Mouse (Mus musculus) urinary bladder, postnatal 14 days (tissue): ENCODE results near the gene Cdkn2a.

Source experiments
- DNase-seq: peaks from one replicate; pipeline ENCODE4 v3.0.0; 2021; ENCODE audit warnings: low spot score

Gene Cdkn2a

DNA sequence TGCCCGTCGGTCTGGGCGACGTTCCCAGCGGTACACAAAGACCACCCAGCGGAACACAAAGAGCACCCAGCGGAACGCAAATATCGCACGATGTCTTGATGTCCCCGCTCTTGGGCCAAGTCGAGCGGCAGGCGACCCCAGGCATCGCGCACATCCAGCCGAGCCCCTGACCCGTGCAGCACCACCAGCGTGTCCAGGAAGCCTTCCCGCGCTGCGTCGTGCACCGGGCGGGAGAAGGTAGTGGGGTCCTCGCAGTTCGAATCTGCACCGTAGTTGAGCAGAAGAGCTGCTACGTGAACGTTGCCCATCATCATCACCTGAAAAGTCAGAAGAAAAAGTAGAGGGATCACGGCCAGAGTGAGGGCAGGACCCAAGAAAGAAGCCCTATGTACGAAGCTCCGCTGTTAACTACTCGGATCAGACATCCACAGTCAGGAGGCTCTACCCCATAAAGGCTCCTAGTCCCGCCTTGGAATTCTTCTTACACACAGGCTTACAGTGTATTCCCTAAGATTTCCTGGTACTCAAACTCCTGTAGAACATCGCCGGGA is 17.7 kb downstream of the Cdkn2a start:
- no peak for DNase-seq

DNA sequence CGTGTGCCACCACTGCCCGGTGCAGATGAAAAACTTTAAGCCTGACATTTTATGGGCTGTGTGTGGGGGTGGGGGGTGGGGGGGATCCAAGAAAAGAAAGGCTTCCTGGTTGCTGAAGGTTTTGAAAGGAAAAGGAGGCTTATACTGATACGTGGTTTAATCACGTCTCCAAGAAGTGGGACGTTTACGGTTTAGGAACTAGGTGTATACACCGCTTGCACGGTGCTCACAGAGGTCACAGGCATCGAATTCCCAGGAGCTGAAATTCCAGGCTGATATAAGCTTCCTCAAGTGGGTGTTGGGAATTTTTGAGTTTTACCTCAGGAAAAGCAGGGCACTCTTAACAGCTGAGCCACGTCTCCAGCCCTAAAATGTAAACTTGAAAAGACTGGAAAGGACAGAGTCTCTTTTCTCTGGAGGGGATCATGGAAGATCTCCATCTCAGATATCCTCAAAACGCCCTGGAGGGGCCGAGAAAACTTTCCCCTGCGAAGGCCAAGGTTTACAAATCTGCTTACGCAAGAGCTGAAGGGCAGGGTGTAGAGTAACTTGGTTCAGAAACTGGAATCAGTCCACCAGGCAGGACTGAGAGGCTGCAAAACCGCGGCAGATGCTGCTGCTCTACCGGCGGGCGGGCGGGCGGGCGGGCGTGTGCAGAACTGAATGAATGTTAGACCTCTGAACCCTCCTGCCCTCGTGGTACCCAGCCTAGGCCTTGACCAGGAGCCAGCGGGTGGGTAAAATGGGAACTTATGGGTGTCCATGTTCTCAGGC is 18.5 kb downstream of the Cdkn2a start:
- DNase-seq: no peak

DNA sequence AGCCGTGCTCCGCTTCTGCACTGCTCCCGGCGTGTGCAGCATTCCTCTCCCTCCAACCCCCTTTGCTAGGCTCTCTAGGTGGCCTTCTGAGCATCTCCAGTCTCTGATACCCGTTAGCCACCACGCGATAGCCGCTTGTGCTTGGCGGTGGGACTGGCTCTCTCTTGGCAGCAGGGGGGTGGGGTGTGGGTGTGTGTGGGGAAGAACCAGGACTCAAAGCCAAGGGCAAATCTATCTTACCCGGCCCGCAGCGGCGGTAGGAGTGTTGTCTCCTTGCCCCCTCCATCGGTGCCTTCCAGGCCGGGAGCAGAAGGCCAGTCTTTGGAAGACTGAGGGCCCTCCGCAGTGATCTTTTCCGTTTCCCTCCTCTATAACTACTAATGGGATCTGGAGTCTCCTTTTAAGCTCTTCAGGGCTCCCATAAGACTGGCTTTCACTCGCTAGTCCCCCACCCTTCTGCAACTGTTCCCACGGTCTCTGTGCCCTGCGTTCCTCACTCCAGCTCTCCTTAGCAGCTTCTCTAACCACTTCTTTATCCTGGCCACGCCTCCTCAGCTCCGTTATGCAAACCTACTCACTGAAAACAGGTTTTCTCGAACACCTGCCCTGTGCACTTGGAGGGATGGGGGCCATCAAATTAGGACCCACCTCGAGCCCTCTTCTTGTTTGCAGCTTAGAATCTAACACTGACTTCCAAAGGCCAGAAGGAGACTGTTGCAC is 19.5 kb downstream of the Cdkn2a start:
- no peak for DNase-seq

DNA sequence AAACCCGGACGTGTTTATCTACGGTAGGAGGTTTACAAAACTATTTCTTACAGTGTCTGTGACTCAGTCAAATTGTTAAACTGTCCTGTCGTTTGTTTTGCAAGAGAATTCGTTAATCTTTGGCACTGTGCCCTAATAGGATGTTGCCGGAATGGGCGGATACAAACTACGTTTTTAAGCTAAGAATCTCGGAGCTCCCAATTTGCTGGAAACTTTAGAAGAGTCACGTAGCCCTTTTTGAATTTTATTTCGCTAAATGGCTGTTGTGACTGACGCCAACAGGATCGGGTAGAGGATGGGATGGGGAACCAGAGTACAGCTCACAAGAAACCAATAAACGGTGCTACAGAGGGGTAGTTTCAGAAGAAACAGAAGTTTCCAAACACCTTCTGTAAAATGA is 20.4 kb downstream of the Cdkn2a start:
- no peak for DNase-seq

DNA sequence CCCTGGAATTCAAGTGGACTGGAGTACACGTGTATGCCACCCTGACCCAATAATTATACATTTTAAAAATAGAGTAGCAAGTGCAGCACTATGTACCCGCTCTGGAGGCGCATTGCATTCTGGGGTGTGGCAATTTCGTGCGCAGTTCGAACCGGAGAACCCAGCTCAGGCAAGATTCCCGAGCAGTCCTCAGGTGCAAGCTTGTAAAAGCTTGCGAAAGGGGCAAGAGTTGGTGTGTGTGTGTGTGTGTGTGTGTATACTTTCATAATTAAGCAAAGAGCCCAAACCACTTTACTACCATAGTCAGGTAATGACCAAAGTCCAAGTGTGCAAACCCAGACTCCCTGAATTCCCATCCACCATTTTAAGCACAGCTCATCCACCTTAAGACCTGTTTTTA is 20.9 kb downstream of the Cdkn2a start:
- DNase-seq: no peak

DNA sequence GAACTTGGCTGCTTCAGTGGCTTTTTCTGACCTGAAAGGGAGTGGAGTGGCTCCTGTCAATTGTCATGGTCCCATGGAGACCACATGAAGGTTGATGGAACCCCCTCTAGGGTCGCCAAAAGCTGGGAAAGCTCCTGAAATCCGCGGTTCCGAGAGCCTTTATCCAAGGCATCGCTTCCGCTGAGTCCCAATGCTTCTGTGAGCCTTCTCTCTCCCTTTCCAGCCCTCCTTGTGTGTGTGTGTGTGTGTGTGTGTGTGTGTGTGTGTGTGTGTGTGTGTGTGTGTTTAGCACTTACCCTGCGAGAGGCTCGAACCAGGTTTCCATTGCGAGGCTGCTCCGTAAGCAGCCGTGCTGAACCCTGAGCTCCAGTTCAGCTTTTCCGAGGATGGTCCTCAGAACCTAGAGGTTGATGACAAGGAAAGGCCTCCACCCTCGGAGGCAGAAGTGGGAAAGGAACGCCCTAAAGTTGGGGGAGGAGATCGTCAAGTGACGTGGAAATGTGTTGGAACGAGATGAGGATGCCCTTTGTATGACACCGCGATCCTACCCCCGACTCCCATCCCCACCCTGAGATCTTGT is 21.4 kb downstream of the Cdkn2a start:
- DNase-seq: no peak

DNA sequence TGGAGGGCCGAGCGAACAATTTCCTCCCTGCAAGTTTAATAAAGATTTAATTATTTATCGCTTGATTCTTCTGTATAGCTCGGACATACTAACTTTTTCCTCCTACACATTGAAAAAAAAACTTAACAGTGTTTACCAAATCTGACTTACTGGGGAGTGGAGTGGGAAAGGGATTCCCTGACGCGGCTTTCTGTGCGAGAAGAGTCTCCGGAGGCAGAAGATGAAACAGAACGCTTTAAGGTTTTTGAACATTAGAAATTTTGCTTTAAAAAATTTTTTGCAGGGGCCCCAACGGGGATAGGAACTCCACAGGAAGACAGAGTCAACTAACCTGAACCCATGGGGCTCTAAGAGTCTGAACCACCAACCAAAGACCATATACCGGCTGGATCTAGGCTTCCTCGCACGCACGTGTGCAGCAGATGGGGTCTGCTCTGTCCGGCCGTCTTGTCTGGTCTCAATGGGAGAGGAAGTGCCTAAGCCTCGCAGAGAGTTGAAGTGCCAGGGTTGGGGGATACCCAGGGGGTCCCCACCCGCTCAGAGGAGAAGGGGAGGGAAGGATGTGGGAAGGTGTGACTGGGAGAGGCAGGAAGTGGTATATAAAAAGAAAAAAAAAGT is 22.2 kb downstream of the Cdkn2a start:
- DNase-seq: no peak

DNA sequence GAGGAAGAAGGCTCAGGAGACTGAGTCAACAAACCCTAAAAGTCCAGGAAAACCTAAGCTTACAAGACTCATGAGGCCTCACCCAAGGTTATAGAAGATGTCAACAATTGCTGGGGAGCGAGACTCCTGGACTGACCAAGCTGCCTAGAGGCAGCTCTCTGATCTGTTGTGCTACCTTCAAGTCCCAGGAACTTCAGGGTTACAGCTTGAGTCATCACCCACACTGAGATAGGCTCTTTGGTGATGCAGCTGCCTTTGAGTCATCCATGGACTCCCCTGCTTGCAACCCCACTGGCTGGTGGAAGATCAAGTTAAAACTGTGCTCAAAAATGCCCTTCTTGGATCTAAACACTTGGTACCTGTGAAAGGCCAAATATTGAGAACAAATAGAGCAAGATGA is 36.7 kb downstream of the Cdkn2a start:
- no peak for DNase-seq

DNA sequence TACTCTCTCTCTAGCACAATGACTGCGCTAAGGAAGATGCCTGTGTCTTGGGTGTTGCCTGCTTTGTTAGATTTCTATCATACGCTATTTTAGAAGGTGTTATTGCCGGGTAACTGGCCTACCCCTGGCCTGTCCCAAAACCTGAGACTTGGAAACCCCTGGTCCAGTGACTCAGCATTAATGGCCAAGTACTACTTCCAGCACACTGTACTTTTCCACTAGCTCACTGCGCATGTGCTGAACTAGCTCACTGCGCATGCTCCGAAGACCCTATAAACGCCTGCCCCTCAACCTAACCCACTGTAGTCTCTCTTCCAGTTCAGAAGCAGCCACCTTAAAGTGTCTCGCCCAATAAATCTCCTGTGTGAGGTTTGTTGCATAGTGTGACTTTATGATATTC is 60.0 kb downstream of the Cdkn2a start:
- no peak for DNase-seq
